Mouse (Mus musculus): ENCODE measurements around the gene Asb8. TPM values are rescaled to one million over a fixed set of nuclear protein-coding genes. Genes with fewer than 3 reads are reported as not detected.
A peak's percentile ranks its signal among the peaks of the same experiment; 100 is the strongest.

The Asb8 gene
- polyA plus RNA-seq, 1 experiment from 2014 or later = 40.4 TPM

- no peak for DNase-seq (ENCODE audit: low spot score)
- H3K9me3 ChIP-seq (replicated peaks) = no peaks in the 10 kb centered on the region
- H3K27me3 ChIP-seq (ENCODE audit: low read depth, poor library complexity, severe bottlenecking) = no peaks in the 10 kb centered on the region
- 89% methylated on average over 15 of the region's 15 CpGs for WGBS
- 0 out of 2 replicates have a peak, but pooled peaks cover 2% of the 10 kb centered on the region for H3K4me1 ChIP-seq
- peaks cover 91% of the 10 kb centered on the region for H3K36me3 ChIP-seq
- no peak overlapping the region for H3K27ac ChIP-seq
- no peak overlapping the region for H3K4me3 ChIP-seq
Measured at GRCm38 (mm10) chr15:98131942-98132655, 33.3 kb downstream of the Asb8 start.

- H3K27ac ChIP-seq = no peak overlapping the region
- WGBS = 93% methylated on average over 7 of the region's 7 CpGs
- no peak for DNase-seq (ENCODE audit: low spot score)
- no peaks in the 10 kb centered on the region for H3K27me3 ChIP-seq (ENCODE audit: low read depth, poor library complexity, severe bottlenecking)
- peaks cover 90% of the 10 kb centered on the region for H3K36me3 ChIP-seq
- H3K4me1 ChIP-seq = 0 out of 2 replicates have a peak, but pooled peaks cover 2% of the 10 kb centered on the region
- H3K4me3 ChIP-seq = no peak overlapping the region
- H3K9me3 ChIP-seq (replicated peaks) = no peaks in the 10 kb centered on the region
Measured at GRCm38 (mm10) chr15:98131451-98131850, 34.0 kb downstream of the Asb8 start.

- WGBS = 92% methylated on average over 4 of the region's 4 CpGs
- peaks cover 90% of the 10 kb centered on the region for H3K36me3 ChIP-seq
- no peak overlapping the region for H3K27ac ChIP-seq
- DNase-seq (ENCODE audit: low spot score) = no peak
- no peaks in the 10 kb centered on the region for H3K9me3 ChIP-seq (replicated peaks)
- 0 out of 2 replicates have a peak, but pooled peaks cover 2% of the 10 kb centered on the region for H3K4me1 ChIP-seq
- no peaks in the 10 kb centered on the region for H3K27me3 ChIP-seq (ENCODE audit: low read depth, poor library complexity, severe bottlenecking)
- H3K4me3 ChIP-seq = no peak overlapping the region
Measured at GRCm38 (mm10) chr15:98131001-98131400, 34.4 kb downstream of the Asb8 start.

DNA sequence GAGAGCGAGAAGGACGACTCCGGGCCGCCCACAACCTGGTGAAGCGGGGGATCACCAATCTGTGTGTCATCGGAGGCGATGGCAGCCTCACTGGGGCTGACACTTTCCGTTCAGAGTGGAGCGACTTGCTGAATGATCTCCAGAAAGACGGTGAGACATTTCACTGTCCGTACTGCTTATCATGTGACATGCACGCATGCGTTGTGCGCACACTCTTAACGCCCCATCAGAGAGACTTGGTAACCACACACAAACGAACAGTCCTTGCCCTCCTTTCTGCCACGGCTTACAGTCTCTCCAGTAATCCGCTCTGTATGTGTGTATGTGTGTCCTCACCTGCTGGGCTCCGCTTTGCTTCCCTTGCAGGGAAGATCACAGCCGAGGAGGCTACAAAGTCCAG, 44.6 kb downstream of the Asb8 start:
- Histone ChIP-seq H3K36me3 (peaks cover 88% of the 10 kb centered on the region), H3K9me3 (replicated peaks) (no peaks in the 10 kb centered on the region), H3K4me1 (no peaks in the 10 kb centered on the region), H3K4me3 (no peak overlapping the region), H3K27ac (no peak overlapping the region), H3K27me3 (ENCODE audit: low read depth, poor library complexity, severe bottlenecking) (no peaks in the 10 kb centered on the region)
- 95% methylated on average over 20 of the region's 20 CpGs for WGBS
- DNase-seq (ENCODE audit: low spot score) = no peak

DNA sequence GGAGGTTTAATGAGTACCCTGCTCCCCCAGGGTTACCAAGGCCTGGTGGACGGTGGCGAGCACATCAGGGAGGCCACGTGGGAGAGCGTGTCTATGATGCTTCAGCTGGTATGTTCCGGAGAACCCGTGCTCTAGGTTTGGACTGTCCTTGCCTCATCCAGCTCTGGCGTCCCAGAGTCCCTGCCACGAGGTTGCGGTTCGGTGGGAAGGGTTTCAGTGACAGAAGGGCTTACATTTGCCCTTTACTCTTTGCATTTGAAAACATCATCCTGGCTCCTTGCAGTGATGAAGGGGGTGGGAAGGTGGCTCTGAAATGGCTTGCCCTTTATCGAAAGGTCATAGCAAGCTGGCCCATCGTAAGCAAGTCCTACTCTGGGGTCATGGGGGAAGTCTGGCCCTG, 46.1 kb downstream of the Asb8 start:
- Histone ChIP-seq H3K4me1 (no peaks in the 10 kb centered on the region), H3K9me3 (replicated peaks) (no peaks in the 10 kb centered on the region), H3K4me3 (no peak overlapping the region), H3K27me3 (ENCODE audit: low read depth, poor library complexity, severe bottlenecking) (no peaks in the 10 kb centered on the region), H3K36me3 (peaks cover 87% of the 10 kb centered on the region), H3K27ac (no peak overlapping the region)
- 89% methylated on average over 12 of the region's 12 CpGs for WGBS
- DNase-seq (ENCODE audit: low spot score) = no peak

DNA sequence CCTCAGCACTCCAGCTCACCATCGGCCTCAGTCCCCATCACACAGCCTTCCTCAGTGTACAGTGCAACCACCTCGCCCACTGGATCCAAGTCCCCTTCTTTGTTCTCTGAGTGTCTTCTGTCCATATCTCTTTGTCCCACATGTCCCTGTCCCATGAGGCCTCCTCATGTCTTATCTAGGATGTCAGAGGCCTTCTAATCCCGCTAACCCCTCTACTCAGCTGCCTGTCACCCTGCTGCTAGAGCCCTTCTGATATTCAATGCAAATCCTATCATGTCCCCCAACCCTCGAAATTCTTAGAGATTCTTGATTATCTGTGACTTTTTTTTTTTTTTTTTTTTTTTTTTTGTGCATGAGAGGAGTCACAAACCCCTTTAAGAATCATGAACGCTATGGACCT, 49.1 kb downstream of the Asb8 start:
- H3K36me3 ChIP-seq = peaks cover 78% of the 10 kb centered on the region
- no peak for DNase-seq (ENCODE audit: low spot score)
- no peaks in the 10 kb centered on the region for H3K9me3 ChIP-seq (replicated peaks)
- H3K4me3 ChIP-seq = no peak overlapping the region
- no peaks in the 10 kb centered on the region for H3K4me1 ChIP-seq
- 87% methylated on average over 5 of the region's 5 CpGs for WGBS
- no peaks in the 10 kb centered on the region for H3K27me3 ChIP-seq (ENCODE audit: low read depth, poor library complexity, severe bottlenecking)
- H3K27ac ChIP-seq = no peak overlapping the region

DNA sequence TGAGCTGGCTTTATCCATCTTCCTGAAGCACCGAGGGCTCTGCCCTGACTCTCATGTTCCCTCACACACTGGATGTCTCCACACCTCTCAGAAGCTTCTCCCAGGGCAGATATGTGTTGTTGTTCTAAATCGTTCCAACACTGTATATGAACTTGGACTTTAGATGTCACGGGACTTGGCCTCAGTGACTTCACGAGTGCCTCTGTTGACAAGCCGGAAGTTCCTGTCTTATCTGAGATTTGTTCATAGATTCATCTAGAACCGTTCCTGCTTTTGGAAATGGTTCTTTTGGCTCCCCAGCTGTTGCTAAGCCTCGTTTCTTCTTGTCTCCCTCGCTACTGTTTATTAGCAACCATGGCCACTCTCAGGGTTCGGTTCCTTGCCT, 49.7 kb downstream of the Asb8 start:
- H3K27ac ChIP-seq = no peak overlapping the region
- no peak for DNase-seq (ENCODE audit: low spot score)
- H3K27me3 ChIP-seq (ENCODE audit: low read depth, poor library complexity, severe bottlenecking) = no peaks in the 10 kb centered on the region
- H3K4me1 ChIP-seq = no peaks in the 10 kb centered on the region
- H3K4me3 ChIP-seq = no peak overlapping the region
- WGBS = 93% methylated on average over 9 of the region's 9 CpGs
- H3K9me3 ChIP-seq (replicated peaks) = no peaks in the 10 kb centered on the region
- H3K36me3 ChIP-seq = peaks cover 73% of the 10 kb centered on the region

DNA sequence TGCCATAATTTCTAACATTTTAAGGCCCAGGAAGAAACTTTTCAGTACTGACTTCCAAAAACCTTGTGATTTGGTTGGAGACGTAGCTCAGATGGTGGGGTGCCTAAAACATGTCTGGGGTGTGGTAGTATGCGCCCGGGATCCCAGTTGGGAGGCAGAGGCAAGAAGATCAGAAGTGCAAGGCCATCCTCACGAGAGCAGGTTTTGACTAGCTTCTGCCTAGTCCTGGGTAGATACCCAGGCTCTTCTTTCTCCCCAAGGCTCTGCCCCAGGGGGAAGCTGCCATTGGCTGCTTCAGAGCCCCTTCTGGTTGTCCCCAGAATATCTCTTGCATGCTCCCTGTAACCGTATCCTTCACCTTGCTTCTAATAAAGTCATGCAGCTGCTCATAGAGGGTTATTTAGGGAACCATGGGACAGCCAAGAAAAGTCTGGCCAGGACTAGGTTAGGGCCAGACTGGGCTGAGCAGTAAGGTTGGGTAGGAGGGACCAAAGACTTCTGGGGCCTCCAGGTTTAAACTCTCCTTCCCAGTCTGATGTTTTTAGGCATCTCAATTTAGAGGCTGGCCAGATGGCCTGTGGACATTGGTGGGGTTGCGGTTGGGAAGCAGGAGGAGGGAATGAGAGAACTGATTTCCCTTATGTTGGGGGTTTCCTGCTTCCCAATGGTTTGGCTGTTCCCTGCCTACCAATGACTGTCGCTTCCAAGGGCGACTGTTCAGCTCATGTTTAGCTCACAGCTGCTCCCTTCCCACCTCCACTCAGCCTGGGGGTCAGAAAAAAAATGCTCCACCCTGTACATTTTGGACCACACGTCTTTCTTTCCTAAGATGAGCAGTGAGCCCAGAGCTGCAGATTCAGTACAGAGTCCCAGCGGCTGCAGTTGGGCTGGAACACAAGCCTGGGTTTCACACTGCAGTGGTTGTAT, 50.3 kb downstream of the Asb8 start:
- no peak for DNase-seq (ENCODE audit: low spot score)
- WGBS = 89% methylated on average over 10 of the region's 10 CpGs
- H3K27ac ChIP-seq = no peak overlapping the region
- H3K4me3 ChIP-seq = no peak overlapping the region
- 0 out of 2 replicates have a peak, but pooled peaks cover 4% of the 10 kb centered on the region for H3K4me1 ChIP-seq
- H3K36me3 ChIP-seq = peaks cover 70% of the 10 kb centered on the region
- no peaks in the 10 kb centered on the region for H3K9me3 ChIP-seq (replicated peaks)
- H3K27me3 ChIP-seq (ENCODE audit: low read depth, poor library complexity, severe bottlenecking) = no peaks in the 10 kb centered on the region

DNA sequence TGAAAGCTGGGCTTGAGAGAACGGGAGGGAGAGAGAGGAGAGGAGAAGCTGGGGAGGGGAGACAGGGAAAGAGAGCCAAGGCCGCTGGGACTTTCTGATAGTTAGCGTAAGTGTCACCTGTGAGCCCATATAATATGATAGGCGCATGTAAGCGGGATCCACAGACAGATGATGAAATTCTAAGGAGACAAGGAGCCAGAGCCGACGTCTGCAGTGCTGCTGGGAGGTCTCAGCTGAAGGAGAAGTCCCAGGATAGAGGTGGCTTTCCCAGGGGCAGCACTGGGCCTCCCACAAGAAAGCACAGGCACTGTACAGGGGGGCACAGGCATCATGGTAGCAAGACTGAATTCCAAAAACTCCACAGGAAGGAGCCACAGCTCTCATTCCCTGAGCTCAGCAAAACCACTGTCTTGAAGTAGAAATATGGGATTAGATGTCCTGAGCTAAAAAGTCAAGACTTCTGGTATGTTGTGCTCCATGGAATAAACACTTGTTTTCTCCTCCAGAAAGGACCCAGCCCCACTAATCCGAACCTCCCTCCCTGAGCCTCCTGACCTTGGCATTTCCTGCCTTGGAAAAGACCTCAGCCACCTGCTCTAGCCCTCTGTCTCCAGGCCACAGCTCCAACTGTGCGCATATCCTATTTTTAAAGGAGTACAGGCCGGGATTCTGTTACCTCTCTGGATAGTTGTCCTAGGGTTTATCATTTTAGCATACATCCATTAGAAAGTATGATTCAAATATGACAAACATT, 51.1 kb downstream of the Asb8 start:
- no peak overlapping the region for H3K27ac ChIP-seq
- DNase-seq (ENCODE audit: low spot score) = no peak
- H3K36me3 ChIP-seq = peaks cover 64% of the 10 kb centered on the region
- peaks cover 8% of the 10 kb centered on the region for H3K4me1 ChIP-seq
- whole genome bisulfite sequencing = 84% methylated on average over 10 of the region's 10 CpGs
- H3K27me3 ChIP-seq (ENCODE audit: low read depth, poor library complexity, severe bottlenecking) = no peaks in the 10 kb centered on the region
- H3K9me3 ChIP-seq (replicated peaks) = no peaks in the 10 kb centered on the region
- no peak overlapping the region for H3K4me3 ChIP-seq

GRCm38 (mm10) chr15:98111791-98112190, 53.6 kb downstream of the Asb8 start:
- WGBS = 81% methylated on average over 5 of the region's 5 CpGs
- no peak for DNase-seq (ENCODE audit: low spot score)

GRCm38 (mm10) chr15:98108297-98109152, 56.9 kb downstream of the Asb8 start:
- 5% methylated on average over 37 of the region's 37 CpGs for WGBS
- Histone ChIP-seq H3K27ac (peak overlapping the region; percentile 94), H3K27me3 (ENCODE audit: low read depth, poor library complexity, severe bottlenecking) (no peaks in the 10 kb centered on the region), H3K4me1 (peaks cover 26% of the 10 kb centered on the region), H3K36me3 (peaks cover 16% of the 10 kb centered on the region), H3K4me3 (peak overlapping the region; percentile 76), H3K9me3 (replicated peaks) (no peaks in the 10 kb centered on the region)
- DNase-seq (ENCODE audit: low spot score) = peak; percentile 84

More at GRCm38 (mm10) chr15:98111791-98112190, 53.6 kb downstream of the Asb8 start:
- H3K27ac ChIP-seq = no peak overlapping the region
- H3K27me3 ChIP-seq (ENCODE audit: low read depth, poor library complexity, severe bottlenecking) = no peaks in the 10 kb centered on the region
- peaks cover 26% of the 10 kb centered on the region for H3K4me1 ChIP-seq
- H3K9me3 ChIP-seq (replicated peaks) = no peaks in the 10 kb centered on the region
- no peak overlapping the region for H3K4me3 ChIP-seq
- H3K36me3 ChIP-seq = peaks cover 43% of the 10 kb centered on the region

All from limb, embryonic 10.5 days (tissue).